Mouse (Mus musculus): ENCODE data around the gene Abca2.

DNA sequence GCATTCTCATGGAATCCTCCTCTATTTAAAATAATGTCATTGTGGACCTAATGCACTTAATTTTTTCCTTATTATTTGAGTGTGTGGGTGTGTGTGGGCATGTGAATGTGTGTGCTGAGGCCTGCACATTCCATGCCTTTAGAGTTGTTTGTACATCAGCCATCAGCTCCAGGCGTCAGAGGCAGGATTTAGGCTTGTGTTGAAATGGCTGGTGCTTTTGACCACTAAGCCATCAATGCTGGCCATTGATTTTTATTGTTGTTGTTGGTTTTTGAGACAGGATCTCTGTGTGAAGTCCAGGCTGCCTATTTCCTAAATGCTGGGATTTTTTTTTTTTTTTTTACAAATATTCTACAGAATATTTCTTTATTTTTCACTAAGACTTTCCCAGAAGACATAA lies 24.4 kb downstream of the Abca2 start:
- TF ChIP-seq CTCF (IDR thresholded peaks at IDR 0.05; ENCODE audit: borderline replicate concordance, insufficient read depth, low read length) = no peak
- no peak for TF ChIP-seq POLR2A (IDR thresholded peaks at IDR 0.05; ENCODE audit: low read depth, low read length)
